Mouse (Mus musculus): Measurements from ENCODE around the gene Tnni1.

Gene Tnni1

GRCm38 (mm10) chr1:135778780-135779535 is at the start of gene Tnni1:
TSS of gene Tnni1 (plus strand) at chr1:135779434.
- no peak for DNase-seq

- no peak for DNase-seq
Observed at GRCm38 (mm10) chr1:135729821-135730220, 49.4 kb upstream of the Tnni1 start.

- no peak for DNase-seq
Observed at GRCm38 (mm10) chr1:135730296-135730695, 48.9 kb upstream of the Tnni1 start.

DNA sequence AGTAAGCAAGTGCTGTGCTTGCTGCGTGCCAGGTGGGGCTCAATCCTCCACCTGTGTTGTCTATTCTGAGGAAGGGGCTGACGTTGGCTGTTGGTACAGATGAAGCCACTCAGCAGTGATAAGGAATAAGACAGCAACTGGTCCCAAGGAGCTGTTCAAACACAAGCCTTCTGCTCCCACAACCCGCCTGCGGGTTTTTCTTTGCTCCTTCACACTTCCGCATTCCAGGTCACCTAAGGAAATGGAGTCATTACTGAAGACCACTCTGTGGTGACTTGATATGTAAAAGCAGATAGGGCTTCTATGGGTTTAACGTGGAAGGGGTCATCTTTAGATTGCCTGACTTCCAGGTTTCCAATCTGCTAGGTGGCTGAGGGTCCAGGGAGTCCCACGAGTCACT is 47.8 kb upstream of the Tnni1 start:
- no peak for DNase-seq

- DNase-seq, result no peak
Observed at GRCm38 (mm10) chr1:135731897-135732684, 47.1 kb upstream of the Tnni1 start.

DNA sequence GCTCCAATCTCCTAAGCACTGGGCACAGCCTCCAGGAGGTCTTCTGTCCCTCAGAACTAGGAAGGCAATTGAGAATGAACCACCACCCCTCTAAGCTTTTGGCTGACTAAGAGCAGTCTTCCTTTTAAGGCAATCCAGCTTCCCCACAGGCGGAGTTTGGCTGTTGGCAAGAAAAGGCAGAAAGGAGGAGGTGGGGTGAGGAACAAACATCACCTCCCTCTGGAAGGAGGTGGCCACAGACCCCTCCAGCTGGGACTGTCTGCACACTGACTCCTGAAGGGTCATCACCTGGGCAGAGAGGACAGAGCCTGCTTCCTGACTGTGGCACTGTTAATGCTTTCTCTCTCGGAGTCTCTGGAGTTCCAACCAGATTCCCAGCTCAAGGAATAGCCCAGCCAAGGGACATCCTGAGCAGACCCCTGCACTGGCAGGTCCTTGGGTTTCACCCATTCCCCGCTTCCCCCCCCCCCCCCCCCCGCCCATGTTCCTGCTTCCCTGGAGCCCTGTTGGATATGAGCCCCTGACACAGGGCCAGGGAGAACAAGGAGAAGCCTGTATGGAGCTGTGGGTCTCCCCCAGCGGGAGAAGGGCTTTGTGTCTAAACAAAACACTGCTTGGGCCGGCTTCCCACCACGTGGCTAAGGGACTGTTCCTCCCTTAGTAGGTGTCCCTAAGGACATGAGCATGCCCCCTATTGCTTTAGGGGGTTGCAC is 44.9 kb upstream of the Tnni1 start:
- peak; percentile 46 for DNase-seq

DNA sequence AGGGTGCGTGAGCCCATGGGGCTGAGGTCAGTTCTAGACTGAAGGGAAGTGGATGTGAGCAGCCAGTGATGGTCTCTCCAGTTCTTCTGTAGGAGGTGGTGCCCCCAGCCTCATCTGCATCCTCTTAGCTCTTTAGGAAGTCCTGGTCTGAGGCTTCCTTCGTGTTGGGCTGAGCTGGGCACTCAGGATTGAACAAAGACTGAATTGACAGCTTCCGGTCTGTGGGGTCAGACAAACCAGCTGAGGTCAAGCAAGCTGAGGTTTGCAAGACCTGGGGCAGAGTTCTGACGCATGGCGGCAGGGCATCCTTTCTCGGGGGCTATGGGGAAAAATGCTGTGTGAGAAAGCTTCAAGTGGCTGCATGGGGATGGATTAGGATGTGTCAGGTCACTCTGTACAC is 43.8 kb upstream of the Tnni1 start:
- DNase-seq, result no peak

DNA sequence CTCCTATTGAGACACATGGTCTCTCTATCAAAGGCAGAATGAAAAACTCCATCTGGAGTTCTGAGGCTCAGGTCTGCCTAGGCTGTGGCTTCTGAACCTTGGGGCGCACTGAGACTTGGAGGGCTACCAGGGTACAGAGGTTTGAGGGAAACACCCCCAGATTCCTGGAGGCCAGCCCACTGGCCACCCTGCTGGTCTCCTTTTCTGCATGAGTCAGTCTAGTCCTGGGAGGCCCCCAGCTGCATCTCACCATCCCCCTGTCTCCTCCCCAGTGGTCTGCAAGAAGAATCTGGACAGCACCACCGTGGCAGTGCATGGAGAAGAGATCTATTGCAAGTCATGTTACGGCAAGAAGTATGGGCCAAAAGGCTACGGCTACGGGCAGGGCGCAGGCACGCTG is 34.2 kb upstream of the Tnni1 start:
- DNase-seq, result no peak

GRCm38 (mm10) chr1:135746248-135746647 is 33.0 kb upstream of the Tnni1 start:
- DNase-seq, result no peak

DNA sequence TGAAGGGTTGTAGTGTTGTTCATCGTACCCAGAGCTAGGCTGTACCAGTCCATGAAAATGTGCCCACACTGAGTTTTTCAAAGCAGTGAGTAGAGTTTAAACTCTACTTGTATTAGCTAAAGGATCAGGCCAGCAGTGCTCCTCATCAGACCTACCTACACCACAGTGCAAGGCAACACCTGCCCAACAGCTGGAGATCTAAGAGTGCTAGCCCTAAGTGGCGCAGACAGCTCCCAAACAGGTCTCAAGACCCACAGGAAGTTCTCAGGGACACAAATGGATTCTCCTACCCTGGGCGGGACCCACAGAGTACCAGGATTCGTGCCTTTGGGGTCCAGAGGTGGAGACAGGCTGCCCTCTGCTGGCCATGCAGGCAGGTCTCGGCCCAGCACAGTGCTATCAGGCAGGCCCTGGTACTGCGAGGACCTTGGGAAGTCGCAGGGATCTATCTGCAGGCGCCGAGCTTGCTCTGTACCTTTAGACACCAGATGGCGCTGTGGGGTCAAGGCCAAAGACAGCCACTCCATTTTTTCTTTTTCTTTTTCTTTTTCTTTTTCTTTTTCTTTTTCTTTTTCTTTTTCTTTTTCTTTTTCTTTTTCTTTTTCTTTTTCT is 26.4 kb upstream of the Tnni1 start:
- DNase-seq, result peak; percentile 94

DNA sequence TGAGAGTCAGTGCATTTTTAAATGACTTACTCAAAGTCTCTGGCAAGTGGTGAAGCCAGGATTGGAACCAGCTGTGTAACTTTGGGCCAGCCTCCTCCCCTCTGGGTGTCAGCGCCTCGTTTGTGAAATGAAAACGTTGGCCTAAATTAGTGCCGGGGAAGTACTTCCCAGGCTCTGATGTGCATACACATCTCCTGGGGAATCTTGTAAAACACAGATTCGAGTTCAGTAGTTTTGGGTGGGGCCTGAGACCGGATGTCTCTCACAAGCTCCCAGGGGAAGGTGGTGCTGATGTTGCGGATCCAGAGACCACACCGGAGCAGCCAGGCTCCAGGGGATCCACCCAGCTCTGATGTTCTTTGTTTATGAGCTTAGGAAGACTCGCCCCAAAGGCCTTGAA is 23.9 kb upstream of the Tnni1 start:
- DNase-seq, result no peak

DNA sequence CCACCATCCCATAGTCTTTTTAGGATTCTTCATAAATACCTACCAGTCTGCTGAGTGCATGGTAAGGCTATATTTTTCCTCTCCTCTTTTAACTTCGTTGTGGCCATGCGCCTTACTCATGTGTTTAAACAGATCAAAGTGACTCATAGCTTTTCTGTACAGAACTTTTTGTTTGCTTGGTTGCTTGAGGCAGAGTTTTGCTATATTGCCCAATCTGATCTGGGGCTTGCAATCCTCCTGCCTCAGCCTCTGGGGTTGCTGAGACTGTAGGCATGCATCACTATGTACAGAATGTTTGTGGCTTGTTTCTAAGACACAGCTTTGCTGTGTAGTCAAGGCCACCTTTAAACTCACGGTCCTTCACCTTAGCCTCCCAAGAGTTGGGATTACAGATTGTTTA is 23.3 kb upstream of the Tnni1 start:
- DNase-seq, result no peak

DNA sequence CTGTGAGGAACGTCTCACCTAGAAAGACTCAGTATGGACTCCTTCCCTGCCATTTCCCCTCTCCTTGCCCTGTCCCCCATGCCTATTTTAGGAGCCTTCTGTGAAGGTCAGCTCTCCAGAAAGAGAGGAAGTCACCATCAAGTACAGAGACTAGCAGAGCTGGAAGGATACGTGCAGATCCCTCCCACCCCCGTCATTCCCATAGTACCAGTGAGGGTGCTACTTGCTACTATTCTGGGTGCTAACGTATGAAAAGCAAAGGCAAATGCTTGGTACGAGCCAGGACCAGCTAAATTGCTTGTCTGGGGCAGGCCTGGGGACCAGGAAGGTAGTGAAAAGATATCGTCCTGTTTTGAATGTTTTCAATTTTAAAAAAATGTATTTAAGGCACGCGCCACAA is 21.9 kb upstream of the Tnni1 start:
- no peak for DNase-seq

GRCm38 (mm10) chr1:135759685-135760084 is 19.5 kb upstream of the Tnni1 start:
- no peak for DNase-seq

DNA sequence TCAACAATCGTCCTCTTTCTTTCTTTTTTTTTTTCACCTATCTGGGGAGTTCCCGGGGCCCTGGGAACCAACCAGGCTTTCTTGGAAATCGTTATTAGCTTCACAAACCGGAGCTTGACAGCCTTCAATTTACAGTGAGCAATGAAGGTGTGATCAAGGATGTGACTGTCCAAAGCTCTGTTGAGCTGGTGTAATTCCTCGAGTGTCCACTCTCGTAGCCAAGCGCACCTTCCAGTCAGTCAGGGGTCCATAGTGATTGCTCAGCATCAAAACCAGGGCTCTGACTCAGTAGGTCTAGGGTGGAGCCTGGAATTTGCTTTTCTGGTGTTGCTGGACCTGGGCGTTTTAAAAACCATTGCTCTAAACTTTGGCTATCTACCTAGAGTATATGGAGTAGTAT is 19.0 kb upstream of the Tnni1 start:
- no peak for DNase-seq

GRCm38 (mm10) chr1:135761728-135762127 is 17.5 kb upstream of the Tnni1 start:
- DNase-seq, result no peak

GRCm38 (mm10) chr1:135763503-135764205 is 15.6 kb upstream of the Tnni1 start:
- no peak for DNase-seq

GRCm38 (mm10) chr1:135764206-135764528 is 15.1 kb upstream of the Tnni1 start:
- DNase-seq, result no peak

DNA sequence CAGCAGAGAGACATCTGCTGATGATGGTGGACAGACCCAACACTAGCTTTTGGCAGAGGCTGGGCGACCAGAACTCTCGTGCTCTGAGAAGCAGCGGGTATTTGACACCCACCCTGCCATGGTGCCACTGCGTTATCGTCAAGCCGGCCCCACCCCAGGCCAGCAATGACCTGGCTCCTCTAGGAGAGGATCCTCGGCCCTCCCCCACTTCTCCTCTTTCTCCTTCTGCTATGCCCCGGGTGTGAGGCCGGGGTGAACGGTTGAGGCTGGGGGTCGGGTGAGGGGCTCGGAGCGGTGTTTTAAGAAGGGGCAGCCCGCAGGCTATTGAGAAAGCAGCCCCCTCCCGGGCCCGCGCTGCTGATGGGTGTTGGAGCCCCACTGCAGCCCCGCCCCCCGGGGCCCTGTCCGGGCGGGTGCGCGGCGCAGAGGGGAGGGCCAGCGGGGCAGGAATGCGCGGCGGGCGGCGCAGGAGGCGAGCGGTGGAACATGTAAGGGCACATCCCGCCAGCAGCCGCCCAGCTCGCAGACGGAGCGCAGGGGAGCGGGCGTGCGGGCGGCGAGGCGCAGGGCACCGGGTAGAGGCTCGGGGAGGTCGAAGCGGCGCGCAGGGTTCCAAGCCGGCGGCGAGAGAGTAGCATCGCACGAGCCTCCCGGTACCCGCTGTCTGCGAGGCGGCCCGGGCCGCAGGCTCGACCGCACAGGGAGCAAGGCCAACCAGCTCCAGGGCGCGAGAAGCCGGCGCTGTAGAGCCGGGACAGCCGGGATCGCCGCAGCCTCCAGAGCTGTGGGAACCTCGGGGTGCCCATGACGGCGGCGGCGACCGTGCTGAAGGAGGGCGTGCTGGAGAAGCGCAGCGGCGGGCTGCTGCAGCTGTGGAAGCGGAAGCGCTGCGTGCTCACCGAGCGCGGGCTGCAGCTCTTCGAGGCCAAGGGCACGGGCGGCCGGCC is 13.3 kb upstream of the Tnni1 start, which contains the start of gene Phlda3:
Gene Phlda3, plus strand, starts transcription at position 475 of the 947 bp plus-strand sequence.
- DNase-seq, result peak; percentile 60

DNA sequence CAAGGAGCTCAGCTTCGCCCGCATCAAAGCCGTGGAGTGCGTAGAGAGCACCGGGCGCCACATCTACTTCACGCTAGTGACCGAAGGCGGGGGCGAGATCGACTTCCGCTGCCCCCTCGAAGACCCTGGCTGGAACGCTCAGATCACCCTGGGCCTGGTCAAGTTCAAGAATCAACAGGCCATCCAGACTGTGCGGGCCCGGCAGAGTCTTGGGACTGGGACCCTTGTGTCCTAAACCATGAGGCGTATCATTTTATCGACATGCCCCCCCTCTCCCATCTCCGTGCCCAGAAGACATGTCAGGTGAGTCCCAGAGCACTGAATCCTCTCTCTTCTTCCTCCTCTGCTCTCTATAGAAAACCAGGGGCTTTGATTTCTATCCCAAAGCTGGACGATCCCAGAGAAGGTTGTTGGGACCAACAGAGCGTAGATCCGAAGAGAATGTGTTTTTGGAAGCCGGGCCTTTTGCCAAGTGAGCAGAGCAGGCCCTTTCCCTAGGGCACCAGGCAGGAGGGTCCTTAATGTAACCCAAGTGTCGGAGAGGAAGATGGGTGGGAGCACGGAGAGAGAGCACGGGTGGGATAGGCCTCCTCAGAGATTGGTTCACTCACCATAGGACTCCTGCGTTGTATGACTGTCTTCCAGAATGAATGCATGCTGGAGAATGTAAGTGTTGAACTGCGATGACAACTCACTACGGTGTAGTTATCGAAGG is 12.5 kb upstream of the Tnni1 start:
- no peak for DNase-seq
